Mouse (Mus musculus): ENCODE results near the gene Abt1. TPM values are rescaled to one million over a fixed set of nuclear protein-coding genes. Genes with fewer than 3 reads are reported as not detected.
"Not testable (repeated sequence)": the region's sequence is repeated elsewhere in the genome, so short reads cannot be mapped to it uniquely, and the experiment has no call there.

Abt1 gene
- total RNA-seq, 2 experiments from 2014 or later = 5.3 to 5.6 TPM

- DNase-seq = no peak
Observed at GRCm38 (mm10) chr13:23426335-23426734, 2.7 kb upstream of the Abt1 start.

GRCm38 (mm10) chr13:23425505-23425904, 1.8 kb upstream of the Abt1 start:
- peak; percentile 54 to 62 for DNase-seq
- intact Hi-C loops (cut with DNase I) = loop anchor here (2.0 to 10.0 kb wide), 3 partner anchors 171 to 1378 kb away; partner anchors contain the start of genes Hist1h2ac and Hist1h2bc

More at GRCm38 (mm10) chr13:23426335-23426734, 2.7 kb upstream of the Abt1 start:
- intact Hi-C loops (cut with DNase I) = loop anchor here (5.0 to 10.0 kb wide), 2 partner anchors 258 to 1379 kb away; partner anchors contain the start of genes Hist1h2ac and Hist1h2bc

- intact Hi-C loops (cut with DNase I) = loop anchor here (1.0 to 10.0 kb wide), 4 partner anchors 100 to 1377 kb away; partner anchors contain the start of genes Hist1h2ac and Hist1h2bc
- DNase-seq = peak; percentile 92 to 94
Observed at GRCm38 (mm10) chr13:23424494-23425325, 1.0 kb upstream of the Abt1 start.

GRCm38 (mm10) chr13:23424052-23424380, 350 bp upstream of the Abt1 start:
- no peak for DNase-seq
- intact Hi-C loops (cut with DNase I) = loop anchor here (1.0 to 10.0 kb wide), 3 partner anchors 100 to 261 kb away; partner anchors contain the start of genes Hist1h2ac and Hist1h2bc

GRCm38 (mm10) chr13:23422351-23422750, 1.3 kb downstream of the Abt1 start:
- DNase-seq = no peak
- intact Hi-C loops (cut with DNase I) = loop anchor here (2.0 to 10.0 kb wide), 2 partner anchors 50 to 262 kb away; partner anchors contain the start of genes Hist1h2ac and Hist1h2bc

- intact Hi-C loops (cut with DNase I) = loop anchor here (1.0 kb wide), 1 partner anchor 12 kb away; no protein-coding TSS in a partner anchor
- DNase-seq = peak in 1 of 2 experiments; percentile 17
Observed at GRCm38 (mm10) chr13:23412630-23413521, 10.8 kb downstream of the Abt1 start.

- intact Hi-C loops (cut with DNase I) = loop anchor here (1.0 kb wide), 1 partner anchor 11 kb away; no protein-coding TSS in a partner anchor
- peak in 1 of 2 experiments; percentile 34 for DNase-seq
Observed at GRCm38 (mm10) chr13:23412211-23412629, 11.4 kb downstream of the Abt1 start.

- intact Hi-C loops (cut with DNase I) = loop anchor here (1.0 kb wide), 1 partner anchor 10 kb away; no protein-coding TSS in a partner anchor
- DNase-seq = peak in 1 of 2 experiments; percentile 11
Observed at GRCm38 (mm10) chr13:23411311-23412210, 12.1 kb downstream of the Abt1 start.

GRCm38 (mm10) chr13:23410632-23411031, 13.0 kb downstream of the Abt1 start:
- intact Hi-C loops (cut with DNase I) = no loop called here
- DNase-seq = no peak

GRCm38 (mm10) chr13:23402626-23403025, 21.0 kb downstream of the Abt1 start:
- DNase-seq = no peak
- intact Hi-C loops (cut with DNase I) = loop anchor here (10.0 kb wide), 1 partner anchor 1358 kb away; the partner anchor contains the start of genes Hist1h2ag, Hist1h2bj and Hist1h4i

- intact Hi-C loops (cut with DNase I) = loop anchor here (1.0 to 10.0 kb wide), 3 partner anchors 10 to 1357 kb away; partner anchors contain the start of genes Hist1h2ag, Hist1h2bj and Hist1h4i
Observed at GRCm38 (mm10) chr13:23401683-23402527, 21.8 kb downstream of the Abt1 start.

GRCm38 (mm10) chr13:23400771-23401682, 22.6 kb downstream of the Abt1 start:
- DNase-seq = peak in 1 of 2 experiments; percentile 10
- intact Hi-C loops (cut with DNase I) = loop anchor here (1.0 to 10.0 kb wide), 3 partner anchors 11 to 1356 kb away; partner anchors contain the start of genes Hist1h2ag, Hist1h2bj and Hist1h4i

More at GRCm38 (mm10) chr13:23401683-23402527, 21.8 kb downstream of the Abt1 start:
- DNase-seq = peak; percentile 82 to 89

GRCm38 (mm10) chr13:23396913-23397312, 26.8 kb downstream of the Abt1 start:
- intact Hi-C loops (cut with DNase I); DNase-seq: not testable (repeated sequence)

- intact Hi-C loops (cut with DNase I) = no loop called here
- peak; percentile 20 to 24 for DNase-seq
Observed at GRCm38 (mm10) chr13:23396246-23396703, 27.4 kb downstream of the Abt1 start.

- intact Hi-C loops (cut with DNase I) = no loop called here
- DNase-seq = peak in 1 of 2 experiments; percentile 18
Observed at GRCm38 (mm10) chr13:23395301-23396245, 28.1 kb downstream of the Abt1 start.

GRCm38 (mm10) chr13:23387548-23387947, 36.1 kb downstream of the Abt1 start:
- no peak for DNase-seq
- intact Hi-C loops (cut with DNase I) = no loop called here

All from heart, postnatal 10 days (tissue).